Mouse (Mus musculus) neural tube, embryonic 13.5 days (tissue): ENCODE data around the gene Dedd2. TPM values are rescaled to one million over a fixed set of nuclear protein-coding genes. Genes with fewer than 3 reads are reported as not detected.
A peak's percentile ranks its signal among the peaks of the same experiment; 100 is the strongest.

Experiments
- ATAC-seq: fragments of 200-750 bp; cut with Nextera tagmentation; 2 replicates; pipeline ENCODE4 v1.8.0; 2017; ENCODE audit warnings: low read depth, mild to moderate bottlenecking, moderate TSS enrichment, moderate library complexity
- H3K27ac ChIP-seq: fragments of 300-500 bp; sonication (generic); replicated peaks from 2 replicates; pipeline ENCODE4 v1.5.1; 2015; ENCODE audit warnings: moderate library complexity, mild to moderate bottlenecking, inconsistent platforms
- H3K27me3 ChIP-seq: fragments of 300-500 bp; sonication (generic); 2 replicates; pipeline ENCODE4 v1.6.1; 2015; ENCODE audit warnings: mild to moderate bottlenecking, inconsistent platforms
- H3K36me3 ChIP-seq: fragments of 300-500 bp; sonication (generic); 2 replicates; pipeline ENCODE4 v1.6.1; 2015; ENCODE audit warnings: mild to moderate bottlenecking, inconsistent platforms
- H3K4me1 ChIP-seq: fragments of 300-500 bp; sonication (generic); replicated peaks from 2 replicates; pipeline ENCODE4 v1.6.1; 2015; ENCODE audit warnings: inconsistent platforms
- H3K4me2 ChIP-seq: fragments of 300-500 bp; sonication (generic); 2 replicates; pipeline ENCODE4 v1.6.1; 2015; ENCODE audit warnings: inconsistent platforms, mild to moderate bottlenecking, moderate library complexity
- H3K4me3 ChIP-seq: fragments of 300-500 bp; sonication (generic); 2 replicates; pipeline ENCODE4 v1.5.1; 2015; ENCODE audit warnings: mild to moderate bottlenecking, inconsistent platforms
- H3K9ac ChIP-seq: fragments of 300-500 bp; sonication (generic); 2 replicates; pipeline ENCODE4 v1.6.1; 2015; ENCODE audit warnings: moderate library complexity, mild to moderate bottlenecking, inconsistent platforms
- H3K9me3 ChIP-seq: fragments of 300-500 bp; sonication (generic); 2 replicates; pipeline ENCODE4 v1.6.1; 2016; ENCODE audit warnings: inconsistent platforms
- WGBS: fragments of 180-500 bp; shearing (Covaris S2); methylation state at CpG from one replicate; pipeline ENCODE4 v1.1.7; 2015; 5-methylcytosine and 5-hydroxymethylcytosine counted together
- polyA plus RNA-seq: library from polyadenylated mRNA; unstranded; fragments of >200 nt; fragmentation: Nextera tagmentation; extraction: Ambion mirVana; gene quantifications from 2 replicates; pipeline ENCODE4 v1.2.1, GENCODE M21; 2015

Gene Dedd2
- polyA plus RNA-seq, 1 experiment from 2014 or later: 17.7 TPM

- peak overlapping the region; percentile 76 for H3K4me2 ChIP-seq
- peak overlapping the region; percentile 54 for H3K9ac ChIP-seq
- no peak overlapping the region for H3K27ac ChIP-seq
- no peak for ATAC-seq
- H3K4me3 ChIP-seq: peak overlapping the region; percentile 26
- peaks cover 46% of the 10 kb centered on the region for H3K27me3 ChIP-seq
- H3K36me3 ChIP-seq: no peaks in the 10 kb centered on the region
- H3K4me1 ChIP-seq: peaks cover 45% of the 10 kb centered on the region
- WGBS: 2% methylated on average over 15 of the region's 15 CpGs
- H3K9me3 ChIP-seq: no peaks in the 10 kb centered on the region
Observed at GRCm38 (mm10) chr7:25181331-25181790, 39.1 kb downstream of the Dedd2 start.

GRCm38 (mm10) chr7:25180512-25180911 lies 39.9 kb downstream of the Dedd2 start:
- Histone ChIP-seq H3K4me3 (peak overlapping the region; percentile 70), H3K27ac (peak overlapping the region; percentile 99), H3K27me3 (peaks cover 46% of the 10 kb centered on the region), H3K4me1 (peaks cover 54% of the 10 kb centered on the region), H3K4me2 (peak overlapping the region; percentile 76), H3K36me3 (no peaks in the 10 kb centered on the region), H3K9me3 (no peaks in the 10 kb centered on the region), H3K9ac (peak overlapping the region; percentile 99)
- no peak for ATAC-seq
- WGBS: 1% methylated on average over 6 of the region's 6 CpGs

- Histone ChIP-seq H3K9ac (peak within 1 kb of the TSS; percentile 99), H3K9me3 (no peaks in the 10 kb centered on the region), H3K4me1 (peaks cover 62% of the 10 kb centered on the region), H3K4me3 (peak within 1 kb of the TSS; percentile 70), H3K4me2 (peak within 1 kb of the TSS; percentile 76), H3K27ac (peak within 1 kb of the TSS; percentile 99), H3K36me3 (no peaks in the 10 kb centered on the region), H3K27me3 (peaks cover 46% of the 10 kb centered on the region)
- WGBS: under 1% methylated on average over 37 of the region's 56 CpGs
- peak; percentile 92 for ATAC-seq
Observed at GRCm38 (mm10) chr7:25179606-25180161, 40.7 kb downstream of the Dedd2 start, which contains the start of gene Pou2f2. Pou2f2 (minus strand) TSS chr7:25179726.

- peak; percentile 76 for ATAC-seq
- Histone ChIP-seq H3K9me3 (no peaks in the 10 kb centered on the region), H3K4me3 (peak overlapping the region; percentile 70), H3K4me1 (peaks cover 69% of the 10 kb centered on the region), H3K27me3 (peaks cover 46% of the 10 kb centered on the region), H3K9ac (peak overlapping the region; percentile 99), H3K36me3 (no peaks in the 10 kb centered on the region), H3K4me2 (peak overlapping the region; percentile 76), H3K27ac (peak overlapping the region; percentile 99)
- under 1% methylated on average over 52 of the region's 56 CpGs for WGBS
Observed at GRCm38 (mm10) chr7:25178787-25179605, 41.4 kb downstream of the Dedd2 start.

GRCm38 (mm10) chr7:25178317-25178716 lies 42.1 kb downstream of the Dedd2 start:
- H3K4me1 ChIP-seq: peaks cover 76% of the 10 kb centered on the region
- peak overlapping the region; percentile 76 for H3K4me2 ChIP-seq
- peaks cover 40% of the 10 kb centered on the region for H3K27me3 ChIP-seq
- peak overlapping the region; percentile 70 for H3K4me3 ChIP-seq
- H3K27ac ChIP-seq: peak overlapping the region; percentile 99
- no peaks in the 10 kb centered on the region for H3K9me3 ChIP-seq
- no peaks in the 10 kb centered on the region for H3K36me3 ChIP-seq
- ATAC-seq: no peak
- WGBS: under 1% methylated on average over 17 of the region's 17 CpGs
- peak overlapping the region; percentile 99 for H3K9ac ChIP-seq

GRCm38 (mm10) chr7:25174343-25174742 lies 46.1 kb downstream of the Dedd2 start:
- H3K27me3 ChIP-seq: peaks cover 9% of the 10 kb centered on the region; the same call in 1 of the 2 replicates
- no peaks in the 10 kb centered on the region for H3K9me3 ChIP-seq
- peaks cover 70% of the 10 kb centered on the region for H3K4me1 ChIP-seq
- no peak for ATAC-seq
- peak overlapping the region; percentile 99 for H3K27ac ChIP-seq
- WGBS: 43% methylated on average over 11 of the region's 11 CpGs
- no peaks in the 10 kb centered on the region for H3K36me3 ChIP-seq
- peak overlapping the region; percentile 60; the same call in 1 of the 2 replicates for H3K9ac ChIP-seq
- H3K4me3 ChIP-seq: no peak overlapping the region
- peak overlapping the region; percentile 34; the same call in 1 of the 2 replicates for H3K4me2 ChIP-seq

- Histone ChIP-seq H3K9ac (0 out of 2 replicates have a peak overlapping the region, but pooled peaks have one; percentile 60), H3K36me3 (no peaks in the 10 kb centered on the region), H3K9me3 (no peaks in the 10 kb centered on the region), H3K27me3 (peaks cover 8% of the 10 kb centered on the region; the same call in 1 of the 2 replicates), H3K4me3 (no peak overlapping the region), H3K4me1 (peaks cover 60% of the 10 kb centered on the region), H3K4me2 (peak overlapping the region; percentile 34), H3K27ac (peak overlapping the region; percentile 99)
- no peak for ATAC-seq
- 28% methylated on average over 5 of the region's 5 CpGs for WGBS
Observed at GRCm38 (mm10) chr7:25172669-25173068, 47.7 kb downstream of the Dedd2 start.

GRCm38 (mm10) chr7:25170583-25170982 lies 49.8 kb downstream of the Dedd2 start:
- Histone ChIP-seq H3K27ac (no peak overlapping the region), H3K9me3 (no peaks in the 10 kb centered on the region), H3K9ac (no peak overlapping the region), H3K27me3 (no peaks in the 10 kb centered on the region), H3K36me3 (no peaks in the 10 kb centered on the region), H3K4me2 (no peak overlapping the region), H3K4me1 (peaks cover 40% of the 10 kb centered on the region), H3K4me3 (no peak overlapping the region)
- no peak for ATAC-seq
- WGBS: 46% methylated on average over 3 of the region's 3 CpGs

GRCm38 (mm10) chr7:25166106-25166505 lies 54.3 kb downstream of the Dedd2 start:
- Histone ChIP-seq H3K4me3 (no peak overlapping the region), H3K36me3 (no peaks in the 10 kb centered on the region), H3K27me3 (no peaks in the 10 kb centered on the region), H3K9ac (no peak overlapping the region), H3K9me3 (no peaks in the 10 kb centered on the region), H3K4me1 (peaks cover 11% of the 10 kb centered on the region; the same call in 1 of the 2 replicates), H3K4me2 (no peak overlapping the region), H3K27ac (no peak overlapping the region)
- ATAC-seq: no peak
- 87% methylated on average over 5 of the region's 5 CpGs for WGBS

- no peaks in the 10 kb centered on the region for H3K9me3 ChIP-seq
- H3K4me1 ChIP-seq: peaks cover 54% of the 10 kb centered on the region
- 34% methylated on average over 14 of the region's 14 CpGs for WGBS
- H3K27me3 ChIP-seq: no peaks in the 10 kb centered on the region
- no peak overlapping the region for H3K4me3 ChIP-seq
- H3K9ac ChIP-seq: no peak overlapping the region
- H3K36me3 ChIP-seq: no peaks in the 10 kb centered on the region; the same call in 1 of the 2 replicates
- peak overlapping the region; percentile 47 for H3K4me2 ChIP-seq
- ATAC-seq: no peak
- peak overlapping the region; percentile 38; the same call in 1 of the 2 replicates for H3K27ac ChIP-seq
Observed at GRCm38 (mm10) chr7:25156158-25156648, 64.2 kb downstream of the Dedd2 start.

- H3K27ac ChIP-seq: peak overlapping the region; percentile 94
- ATAC-seq: no peak
- H3K27me3 ChIP-seq: no peaks in the 10 kb centered on the region
- H3K4me2 ChIP-seq: peak overlapping the region; percentile 47
- H3K4me3 ChIP-seq: no peak overlapping the region
- H3K4me1 ChIP-seq: peaks cover 60% of the 10 kb centered on the region
- H3K9ac ChIP-seq: peak overlapping the region; percentile 74
- 18% methylated on average over 17 of the region's 17 CpGs for WGBS
- H3K36me3 ChIP-seq: no peaks in the 10 kb centered on the region; the same call in 1 of the 2 replicates
- no peaks in the 10 kb centered on the region for H3K9me3 ChIP-seq
Observed at GRCm38 (mm10) chr7:25155469-25156157, 64.8 kb downstream of the Dedd2 start.
